Mouse (Mus musculus): ENCODE measurements around the gene Mfsd6l. TPM values are rescaled to one million over a fixed set of nuclear protein-coding genes. Genes with fewer than 3 reads are reported as not detected.
A peak's percentile ranks its signal among the peaks of the same experiment; 100 is the strongest.

The Mfsd6l gene
- polyA plus RNA-seq, 1 experiment from 2014 or later, result 5.8 TPM

DNA sequence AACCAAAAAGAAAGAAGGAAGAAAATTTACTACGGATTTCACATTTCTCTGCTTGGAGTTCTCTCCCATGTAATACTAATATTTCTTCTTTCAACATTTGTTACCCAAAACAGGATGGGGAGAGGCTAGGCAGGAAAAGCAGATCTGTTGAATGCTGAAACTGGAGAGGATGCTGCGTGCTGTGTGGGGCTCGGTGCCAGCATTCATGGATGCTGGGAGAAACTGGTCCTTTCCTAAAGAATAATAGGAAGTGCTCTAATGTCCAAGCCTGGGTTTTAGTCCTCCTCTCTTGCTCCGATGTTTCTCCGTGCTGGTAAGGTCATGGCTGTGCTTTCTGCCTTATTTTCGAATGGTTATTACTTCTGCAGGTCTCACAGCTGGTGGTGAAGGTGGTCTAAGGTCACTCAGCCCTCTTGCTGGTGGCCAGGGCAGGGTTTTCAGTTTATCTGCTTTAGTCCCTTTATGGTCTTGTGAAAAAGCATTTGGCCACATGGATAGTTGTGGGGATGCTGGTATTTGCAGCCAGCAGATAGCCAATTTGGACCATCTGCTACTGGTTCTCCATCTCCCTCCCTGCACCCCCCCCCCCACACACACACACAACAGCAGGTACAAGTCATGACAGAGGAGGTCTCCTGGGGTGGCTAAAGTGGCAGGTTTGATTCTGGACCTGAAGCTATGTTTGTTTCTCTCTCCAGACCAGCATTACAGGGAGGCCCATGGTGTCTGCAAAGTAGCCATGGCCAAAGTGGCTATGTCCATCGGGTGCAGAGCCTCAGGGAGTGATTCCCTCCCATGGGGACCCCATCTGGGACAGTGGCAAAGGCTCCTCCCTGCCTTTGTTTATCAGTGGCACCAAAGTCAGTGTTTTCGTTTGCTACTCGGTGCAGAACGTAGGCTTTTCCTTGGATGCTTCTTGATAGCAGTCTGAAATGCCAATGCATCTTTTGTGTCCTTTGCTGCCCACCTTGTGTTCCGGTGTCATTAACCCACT is 6.3 kb downstream of the Mfsd6l start:
- peaks cover 4% of the 10 kb centered on the region; the same call in 1 of the 2 replicates for H3K4me1 ChIP-seq (ENCODE audit: insufficient read depth, low read depth, low read length)
- ATAC-seq, result no peak

GRCm38 (mm10) chr11:68564356-68565031 is 8.5 kb downstream of the Mfsd6l start:
- Histone ChIP-seq H3K9ac (replicated peaks; ENCODE audit: low read depth) (no peak overlapping the region), H3K4me2 (replicated peaks; ENCODE audit: low read depth, low read length) (no peak overlapping the region), H3K9me3 (ENCODE audit: low read length) (no peaks in the 10 kb centered on the region), H3K27ac (ENCODE audit: low read length) (no peak overlapping the region), H3K4me1 (ENCODE audit: insufficient read depth, low read depth, low read length) (peaks cover 4% of the 10 kb centered on the region; the same call in 1 of the 2 replicates), H3K4me3 (ENCODE audit: low read depth, low read length) (no peak overlapping the region), H3K27me3 (replicated peaks; ENCODE audit: insufficient read depth, low read length) (no peaks in the 10 kb centered on the region), H3K36me3 (ENCODE audit: insufficient read depth, low read length) (no peaks in the 10 kb centered on the region)
- 68% methylated on average over 13 of the region's 13 CpGs for WGBS
- no peak for ATAC-seq
- TF ChIP-seq CTCF (IDR thresholded peaks at IDR 0.05), result no peak
- no peak for TF ChIP-seq EP300 (IDR thresholded peaks at IDR 0.05)
- no peak for DNase-seq (ENCODE audit: low spot score)

More for the DNA sequence above, 6.3 kb downstream of the Mfsd6l start:
- H3K4me2 ChIP-seq (replicated peaks; ENCODE audit: low read depth, low read length), result no peak overlapping the region
- no peaks in the 10 kb centered on the region for H3K27me3 ChIP-seq (replicated peaks; ENCODE audit: insufficient read depth, low read length)
- H3K4me3 ChIP-seq (ENCODE audit: low read depth, low read length), result no peak overlapping the region
- H3K36me3 ChIP-seq (ENCODE audit: insufficient read depth, low read length), result no peaks in the 10 kb centered on the region
- no peak overlapping the region for H3K27ac ChIP-seq (ENCODE audit: low read length)
- H3K9me3 ChIP-seq (ENCODE audit: low read length), result no peaks in the 10 kb centered on the region
- WGBS, result 67% methylated on average over 11 of the region's 11 CpGs
- no peak overlapping the region for H3K9ac ChIP-seq (replicated peaks; ENCODE audit: low read depth)
- no peak for DNase-seq (ENCODE audit: low spot score)
- no peak for TF ChIP-seq EP300 (IDR thresholded peaks at IDR 0.05)
- no peak for TF ChIP-seq CTCF (IDR thresholded peaks at IDR 0.05)

GRCm38 (mm10) chr11:68565032-68565429 is 9.0 kb downstream of the Mfsd6l start:
- Histone ChIP-seq H3K9ac (replicated peaks; ENCODE audit: low read depth) (no peak overlapping the region), H3K4me3 (ENCODE audit: low read depth, low read length) (no peak overlapping the region), H3K9me3 (ENCODE audit: low read length) (no peaks in the 10 kb centered on the region), H3K4me1 (ENCODE audit: insufficient read depth, low read depth, low read length) (peaks cover 4% of the 10 kb centered on the region; the same call in 1 of the 2 replicates), H3K27ac (ENCODE audit: low read length) (no peak overlapping the region), H3K36me3 (ENCODE audit: insufficient read depth, low read length) (no peaks in the 10 kb centered on the region), H3K4me2 (replicated peaks; ENCODE audit: low read depth, low read length) (no peak overlapping the region), H3K27me3 (replicated peaks; ENCODE audit: insufficient read depth, low read length) (no peaks in the 10 kb centered on the region)
- no peak for TF ChIP-seq CTCF (IDR thresholded peaks at IDR 0.05)
- no peak for TF ChIP-seq EP300 (IDR thresholded peaks at IDR 0.05)
- WGBS, result 87% methylated on average over 3 of the region's 3 CpGs
- DNase-seq (ENCODE audit: low spot score) (no peak), ATAC-seq (no peak)

- H3K27me3 ChIP-seq (replicated peaks; ENCODE audit: insufficient read depth, low read length), result no peaks in the 10 kb centered on the region
- H3K4me2 ChIP-seq (replicated peaks; ENCODE audit: low read depth, low read length), result peak overlapping the region; percentile 44
- H3K4me1 ChIP-seq (ENCODE audit: insufficient read depth, low read depth, low read length), result peaks cover 4% of the 10 kb centered on the region; the same call in 1 of the 2 replicates
- peak; percentile 43; the same call in 1 of the 2 replicates for ATAC-seq
- H3K4me3 ChIP-seq (ENCODE audit: low read depth, low read length), result no peak overlapping the region; the same call in 1 of the 2 replicates
- no peaks in the 10 kb centered on the region for H3K36me3 ChIP-seq (ENCODE audit: insufficient read depth, low read length)
- no peak overlapping the region for H3K9ac ChIP-seq (replicated peaks; ENCODE audit: low read depth)
- WGBS, result 23% methylated on average over 17 of the region's 17 CpGs
- no peak overlapping the region for H3K27ac ChIP-seq (ENCODE audit: low read length)
- no peaks in the 10 kb centered on the region for H3K9me3 ChIP-seq (ENCODE audit: low read length)
- TF ChIP-seq CTCF (IDR thresholded peaks at IDR 0.05) (peak; percentile 81), EP300 (IDR thresholded peaks at IDR 0.05) (no peak)
- DNase-seq (ENCODE audit: low spot score), result peak; percentile 87
These were observed 10.6 kb downstream of the Mfsd6l start for GRCm38 (mm10) chr11:68566447-68567059.

- DNase-seq (ENCODE audit: low spot score) (peak; percentile 54), ATAC-seq (peak; percentile 26; the same call in 1 of the 2 replicates)
- Histone ChIP-seq H3K4me3 (ENCODE audit: low read depth, low read length) (no peak overlapping the region), H3K9me3 (ENCODE audit: low read length) (no peaks in the 10 kb centered on the region), H3K36me3 (ENCODE audit: insufficient read depth, low read length) (no peaks in the 10 kb centered on the region), H3K27ac (ENCODE audit: low read length) (no peak overlapping the region), H3K9ac (replicated peaks; ENCODE audit: low read depth) (no peak overlapping the region), H3K4me1 (ENCODE audit: insufficient read depth, low read depth, low read length) (peaks cover 4% of the 10 kb centered on the region; the same call in 1 of the 2 replicates), H3K4me2 (replicated peaks; ENCODE audit: low read depth, low read length) (no peak overlapping the region), H3K27me3 (replicated peaks; ENCODE audit: insufficient read depth, low read length) (no peaks in the 10 kb centered on the region)
- 63% methylated on average over 5 of the region's 5 CpGs for WGBS
- no peak for TF ChIP-seq CTCF (IDR thresholded peaks at IDR 0.05)
- TF ChIP-seq EP300 (IDR thresholded peaks at IDR 0.05), result no peak
These were observed 14.9 kb downstream of the Mfsd6l start for GRCm38 (mm10) chr11:68570861-68571260.

GRCm38 (mm10) chr11:68577076-68577475 is 21.1 kb downstream of the Mfsd6l start:
- 82% methylated on average over 1 of the region's 1 CpGs for WGBS
- Histone ChIP-seq H3K9me3 (ENCODE audit: low read length) (no peaks in the 10 kb centered on the region), H3K4me2 (replicated peaks; ENCODE audit: low read depth, low read length) (no peak overlapping the region), H3K4me3 (ENCODE audit: low read depth, low read length) (no peak overlapping the region), H3K9ac (replicated peaks; ENCODE audit: low read depth) (no peak overlapping the region), H3K27ac (ENCODE audit: low read length) (no peak overlapping the region), H3K4me1 (ENCODE audit: insufficient read depth, low read depth, low read length) (no peaks in the 10 kb centered on the region), H3K36me3 (ENCODE audit: insufficient read depth, low read length) (no peaks in the 10 kb centered on the region), H3K27me3 (replicated peaks; ENCODE audit: insufficient read depth, low read length) (no peaks in the 10 kb centered on the region)
- ATAC-seq, result no peak
- DNase-seq (ENCODE audit: low spot score), result no peak
- no peak for TF ChIP-seq CTCF (IDR thresholded peaks at IDR 0.05)
- no peak for TF ChIP-seq EP300 (IDR thresholded peaks at IDR 0.05)
